Mouse (Mus musculus) intestine, embryonic 14.5 days (tissue): ENCODE measurements around the gene Ankrd17. TPM values are rescaled to one million over a fixed set of nuclear protein-coding genes. Genes with fewer than 3 reads are reported as not detected.

Experiments used
- ATAC-seq: fragments of 200-750 bp; cut with Nextera tagmentation; replicated peaks from 2 replicates; pipeline ENCODE4 v1.8.0; 2017; ENCODE audit warnings: low read depth, moderate number of reproducible peaks, moderate TSS enrichment, moderate library complexity; ENCODE audit not compliant: low FRiP score, low TSS enrichment
- DNase-seq: peaks from one replicate; pipeline ENCODE4 v3.0.0-alpha.2; 2018; ENCODE audit warnings: low spot score
- H3K27ac ChIP-seq: fragments of 300-500 bp; sonication (generic); 2 replicates; pipeline ENCODE4 v1.5.1; 2014; ENCODE audit warnings: low read depth, mild to moderate bottlenecking, control low read depth
- H3K27me3 ChIP-seq: fragments of 300-500 bp; sonication (generic); replicated peaks from 2 replicates; pipeline ENCODE4 v1.6.1; 2014; ENCODE audit warnings: low read length, control low read depth; ENCODE audit not compliant: control insufficient read depth, insufficient read depth
- H3K36me3 ChIP-seq: fragments of 300-500 bp; sonication (generic); 2 replicates; pipeline ENCODE4 v1.6.1; 2014; ENCODE audit warnings: low read length, control low read depth; ENCODE audit not compliant: control insufficient read depth, insufficient read depth
- H3K4me1 ChIP-seq: fragments of 300-500 bp; sonication (generic); replicated peaks from 2 replicates; pipeline ENCODE4 v1.6.1; 2014; ENCODE audit warnings: low read length, control low read depth, mixed read lengths; ENCODE audit not compliant: control insufficient read depth, insufficient read depth
- H3K4me2 ChIP-seq: fragments of 300-500 bp; sonication (generic); 2 replicates; pipeline ENCODE4 v1.6.1; 2014; ENCODE audit warnings: low read length
- H3K4me3 ChIP-seq: fragments of 300-500 bp; sonication (generic); 2 replicates; pipeline ENCODE4 v1.5.1; 2014; ENCODE audit warnings: low read depth, low read length, control low read depth, mixed read lengths
- H3K9ac ChIP-seq: fragments of 300-500 bp; sonication (generic); 2 replicates; pipeline ENCODE4 v1.6.1; 2014; ENCODE audit warnings: mild to moderate bottlenecking, low read length
- H3K9me3 ChIP-seq: fragments of 300-500 bp; sonication (generic); 2 replicates; pipeline ENCODE4 v1.6.1; 2016; ENCODE audit warnings: low read length, control low read depth; ENCODE audit not compliant: control insufficient read depth
- whole genome bisulfite sequencing: fragments of 180-500 bp; shearing (Covaris S2); extraction: QIAGEN DNeasy Blood & Tissue Kit; methylation state at CpG from one replicate; pipeline ENCODE4 v1.1.7; 2014; 5-methylcytosine and 5-hydroxymethylcytosine counted together
- polyA plus RNA-seq: library from polyadenylated mRNA; unstranded; fragments of >200 nt; fragmentation: Nextera tagmentation; extraction: Ambion mirVana; gene quantifications from 2 replicates; pipeline ENCODE4 v1.2.1, GENCODE M21; 2014

Ankrd17 gene
- polyA plus RNA-seq, 1 experiment from 2014 or later, result 38.6 TPM

DNA sequence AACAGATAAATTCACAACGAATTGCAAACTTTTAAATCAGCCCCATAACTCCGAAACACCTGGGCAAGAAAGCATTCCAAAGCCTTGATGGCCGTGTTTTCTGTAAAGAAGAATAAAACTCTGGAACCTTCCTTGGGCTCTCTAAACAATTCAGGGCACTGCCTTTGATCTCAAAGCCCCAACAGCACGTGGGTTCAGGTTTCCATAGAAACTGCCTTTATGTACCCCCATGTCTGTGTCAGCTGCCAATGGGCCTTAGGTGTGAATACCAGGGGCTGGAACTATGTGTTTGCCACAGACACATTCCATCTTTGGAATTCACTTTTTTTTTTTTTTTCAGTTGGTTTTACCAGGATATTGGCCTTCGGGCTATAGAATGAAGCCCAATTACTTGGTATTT lies 183.6 kb downstream of the Ankrd17 start:
- no peaks in the 10 kb centered on the region for H3K27me3 ChIP-seq
- H3K9me3 ChIP-seq, result 0 out of 2 replicates have a peak, but pooled peaks cover 2% of the 10 kb centered on the region
- H3K4me1 ChIP-seq, result no peaks in the 10 kb centered on the region
- no peak overlapping the region for H3K9ac ChIP-seq
- H3K4me3 ChIP-seq, result no peak overlapping the region
- WGBS, result 64% methylated on average over 5 of the region's 5 CpGs
- H3K4me2 ChIP-seq, result no peak overlapping the region
- no peaks in the 10 kb centered on the region for H3K36me3 ChIP-seq
- ATAC-seq (no peak), DNase-seq (no peak)
- H3K27ac ChIP-seq, result no peak overlapping the region

DNA sequence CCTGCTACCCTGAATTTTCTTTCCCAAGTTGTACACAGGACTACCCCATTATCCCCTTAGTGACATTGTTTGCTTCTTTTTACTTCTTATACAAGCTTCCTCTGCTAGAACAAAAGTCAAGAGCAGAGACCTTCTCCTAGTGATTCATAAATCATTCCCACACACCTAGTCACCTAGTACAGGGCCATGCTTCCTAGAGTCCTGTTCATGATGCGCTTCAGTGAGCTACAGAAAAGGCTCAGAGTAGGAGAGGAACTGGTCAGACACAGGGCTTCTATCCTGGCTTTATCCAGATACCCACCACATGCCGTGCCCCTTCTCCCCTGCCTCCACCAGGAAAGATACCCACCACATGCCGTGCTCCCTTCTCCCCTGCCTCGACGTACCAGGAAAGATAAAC lies 187.3 kb downstream of the Ankrd17 start:
- H3K4me2 ChIP-seq, result no peak overlapping the region
- WGBS, result 76% methylated on average over 5 of the region's 5 CpGs
- H3K27me3 ChIP-seq, result no peaks in the 10 kb centered on the region
- DNase-seq (no peak), ATAC-seq (no peak)
- no peaks in the 10 kb centered on the region for H3K36me3 ChIP-seq
- no peaks in the 10 kb centered on the region for H3K4me1 ChIP-seq
- H3K9ac ChIP-seq, result no peak overlapping the region
- no peak overlapping the region for H3K27ac ChIP-seq
- no peaks in the 10 kb centered on the region for H3K9me3 ChIP-seq
- no peak overlapping the region for H3K4me3 ChIP-seq

DNA sequence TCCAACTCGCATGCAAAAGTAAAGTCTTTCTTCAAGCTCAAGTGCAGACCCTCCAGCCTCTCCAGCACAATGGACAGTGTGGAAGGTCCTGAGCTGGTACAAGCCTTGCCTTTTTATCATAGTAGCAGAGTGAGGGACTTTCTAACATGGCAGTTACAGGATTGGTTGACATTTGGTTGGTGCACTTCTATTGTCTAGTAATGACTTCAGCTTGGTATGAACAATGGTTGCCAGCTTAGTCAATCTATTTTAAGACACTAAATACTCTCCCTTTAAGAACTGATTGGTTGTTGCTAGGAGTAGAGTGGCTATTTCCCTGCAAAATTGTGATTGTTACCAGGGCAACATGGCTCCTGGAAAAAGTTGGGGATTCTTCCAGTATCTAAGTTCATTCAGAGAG lies 188.3 kb downstream of the Ankrd17 start:
- Histone ChIP-seq H3K9me3 (no peaks in the 10 kb centered on the region), H3K4me3 (no peak overlapping the region), H3K36me3 (no peaks in the 10 kb centered on the region), H3K27me3 (no peaks in the 10 kb centered on the region), H3K27ac (no peak overlapping the region), H3K4me2 (no peak overlapping the region), H3K4me1 (no peaks in the 10 kb centered on the region), H3K9ac (no peak overlapping the region)
- DNase-seq (no peak), ATAC-seq (no peak)
- WGBS, result 94% methylated on average over 1 of the region's 1 CpGs

Other genes starting within 250 kb of the Ankrd17 start
- 33.8 and 37.8 TPM in 2 replicates for gene Cox18, start 142.6 kb downstream of the Ankrd17 start, polyA plus RNA-seq
- gene Gm9958, start 627 bp upstream of the Ankrd17 start, polyA plus RNA-seq, result 5.0 and 5.2 TPM in 2 replicates
- 0.16 and 1.0 TPM in 2 replicates for gene Alb, start 94.3 kb upstream of the Ankrd17 start, polyA plus RNA-seq
- gene Afp, start 124.2 kb upstream of the Ankrd17 start, polyA plus RNA-seq, result 23.1 and 32.8 TPM in 2 replicates
- gene Afm, start 152.4 kb upstream of the Ankrd17 start, polyA plus RNA-seq, result 8.9 and 9.3 TPM in 2 replicates
- gene 5830473C10Rik, start 194.5 kb upstream of the Ankrd17 start, polyA plus RNA-seq, result 0.18 and 0.20 TPM in 2 replicates